Mouse (Mus musculus) intestine, embryonic 14.5 days (tissue): ENCODE data around the gene Scimp. TPM values are rescaled to one million over a fixed set of nuclear protein-coding genes. Genes with fewer than 3 reads are reported as not detected.

Experiments used
- ATAC-seq: fragments of 200-750 bp; cut with Nextera tagmentation; replicated peaks from 2 replicates; pipeline ENCODE4 v1.8.0; 2017; ENCODE audit warnings: low read depth, moderate number of reproducible peaks, moderate TSS enrichment, moderate library complexity; ENCODE audit not compliant: low FRiP score, low TSS enrichment
- DNase-seq: peaks from one replicate; pipeline ENCODE4 v3.0.0-alpha.2; 2018; ENCODE audit warnings: low spot score
- H3K27ac ChIP-seq: fragments of 300-500 bp; sonication (generic); 2 replicates; pipeline ENCODE4 v1.5.1; 2014; ENCODE audit warnings: low read depth, mild to moderate bottlenecking, control low read depth
- H3K27me3 ChIP-seq: fragments of 300-500 bp; sonication (generic); replicated peaks from 2 replicates; pipeline ENCODE4 v1.6.1; 2014; ENCODE audit warnings: low read length, control low read depth; ENCODE audit not compliant: control insufficient read depth, insufficient read depth
- H3K36me3 ChIP-seq: fragments of 300-500 bp; sonication (generic); 2 replicates; pipeline ENCODE4 v1.6.1; 2014; ENCODE audit warnings: low read length, control low read depth; ENCODE audit not compliant: control insufficient read depth, insufficient read depth
- H3K4me1 ChIP-seq: fragments of 300-500 bp; sonication (generic); replicated peaks from 2 replicates; pipeline ENCODE4 v1.6.1; 2014; ENCODE audit warnings: low read length, control low read depth, mixed read lengths; ENCODE audit not compliant: control insufficient read depth, insufficient read depth
- H3K4me2 ChIP-seq: fragments of 300-500 bp; sonication (generic); 2 replicates; pipeline ENCODE4 v1.6.1; 2014; ENCODE audit warnings: low read length
- H3K4me3 ChIP-seq: fragments of 300-500 bp; sonication (generic); 2 replicates; pipeline ENCODE4 v1.5.1; 2014; ENCODE audit warnings: low read depth, low read length, control low read depth, mixed read lengths
- H3K9ac ChIP-seq: fragments of 300-500 bp; sonication (generic); 2 replicates; pipeline ENCODE4 v1.6.1; 2014; ENCODE audit warnings: mild to moderate bottlenecking, low read length
- H3K9me3 ChIP-seq: fragments of 300-500 bp; sonication (generic); 2 replicates; pipeline ENCODE4 v1.6.1; 2016; ENCODE audit warnings: low read length, control low read depth; ENCODE audit not compliant: control insufficient read depth
- WGBS: fragments of 180-500 bp; shearing (Covaris S2); extraction: QIAGEN DNeasy Blood & Tissue Kit; methylation state at CpG from one replicate; pipeline ENCODE4 v1.1.7; 2014; 5-methylcytosine and 5-hydroxymethylcytosine counted together
- polyA plus RNA-seq: library from polyadenylated mRNA; unstranded; fragments of >200 nt; fragmentation: Nextera tagmentation; extraction: Ambion mirVana; gene quantifications from 2 replicates; pipeline ENCODE4 v1.2.1, GENCODE M21; 2014

Scimp gene
- polyA plus RNA-seq = 0.40 and 0.45 TPM in 2 replicates

- Histone ChIP-seq H3K9me3 (no peaks in the 10 kb centered on the region), H3K4me1 (no peaks in the 10 kb centered on the region), H3K9ac (no peak within 1 kb of the TSS), H3K4me2 (no peak within 1 kb of the TSS), H3K36me3 (no peaks in the 10 kb centered on the region), H3K27ac (no peak within 1 kb of the TSS), H3K27me3 (no peaks in the 10 kb centered on the region), H3K4me3 (no peak within 1 kb of the TSS)
- DNase-seq (no peak), ATAC-seq (no peak)
- WGBS = 76% methylated on average over 7 of the region's 7 CpGs
Measured at GRCm38 (mm10) chr11:70812365-70812764, at the start of gene Scimp. Scimp (minus strand) TSS chr11:70812586.

GRCm38 (mm10) chr11:70860371-70860770 is 48.0 kb upstream of the Scimp start:
- ATAC-seq = no peak
- DNase-seq = no peak
- H3K27ac ChIP-seq = no peak overlapping the region
- no peak overlapping the region for H3K4me2 ChIP-seq
- H3K4me3 ChIP-seq = no peak overlapping the region
- H3K9me3 ChIP-seq = no peaks in the 10 kb centered on the region
- H3K36me3 ChIP-seq = no peaks in the 10 kb centered on the region
- 100% methylated on average over 1 of the region's 1 CpGs for WGBS
- H3K4me1 ChIP-seq = no peaks in the 10 kb centered on the region
- no peak overlapping the region for H3K9ac ChIP-seq
- no peaks in the 10 kb centered on the region for H3K27me3 ChIP-seq

- H3K27me3 ChIP-seq = no peaks in the 10 kb centered on the region
- peak overlapping the region; percentile 86; the same call in 1 of the 2 replicates for H3K9ac ChIP-seq
- DNase-seq (no peak), ATAC-seq (no peak)
- no peaks in the 10 kb centered on the region for H3K9me3 ChIP-seq
- H3K4me1 ChIP-seq = peaks cover 20% of the 10 kb centered on the region
- H3K4me2 ChIP-seq = peak overlapping the region; percentile 68
- WGBS = 50% methylated on average over 2 of the region's 2 CpGs
- H3K36me3 ChIP-seq = no peaks in the 10 kb centered on the region
- H3K27ac ChIP-seq = no peak overlapping the region
- H3K4me3 ChIP-seq = peak overlapping the region; percentile 75
Measured at GRCm38 (mm10) chr11:70846029-70846428, 33.6 kb upstream of the Scimp start.

GRCm38 (mm10) chr11:70845457-70845978 is 33.1 kb upstream of the Scimp start:
- WGBS = 2% methylated on average over 19 of the region's 19 CpGs
- Histone ChIP-seq H3K4me1 (peaks cover 20% of the 10 kb centered on the region), H3K36me3 (no peaks in the 10 kb centered on the region), H3K9ac (peak overlapping the region; percentile 86), H3K27ac (no peak overlapping the region), H3K27me3 (no peaks in the 10 kb centered on the region), H3K4me3 (peak overlapping the region; percentile 75), H3K4me2 (peak overlapping the region; percentile 68), H3K9me3 (no peaks in the 10 kb centered on the region)
- no peak for DNase-seq
- no peak for ATAC-seq

- Histone ChIP-seq H3K27ac (peak within 1 kb of the TSS; percentile 62), H3K9me3 (no peaks in the 10 kb centered on the region), H3K4me1 (peaks cover 20% of the 10 kb centered on the region), H3K4me3 (peak within 1 kb of the TSS; percentile 75), H3K9ac (peak within 1 kb of the TSS; percentile 86), H3K27me3 (no peaks in the 10 kb centered on the region), H3K36me3 (no peaks in the 10 kb centered on the region), H3K4me2 (peak within 1 kb of the TSS; percentile 68)
- DNase-seq (peak; percentile 99), ATAC-seq (peak; percentile 95)
- 1% methylated on average over 81 of the region's 88 CpGs for WGBS
Measured at GRCm38 (mm10) chr11:70844559-70845456, 32.4 kb upstream of the Scimp start, which contains the start of gene Rabep1. Rabep1 (plus strand) TSS chr11:70844778.

- H3K27ac ChIP-seq = peak overlapping the region; percentile 38
Measured at GRCm38 (mm10) chr11:70843701-70844551, 31.5 kb upstream of the Scimp start.

GRCm38 (mm10) chr11:70842983-70843382 is 30.6 kb upstream of the Scimp start:
- no peak overlapping the region for H3K27ac ChIP-seq
- no peaks in the 10 kb centered on the region for H3K27me3 ChIP-seq
- peaks cover 20% of the 10 kb centered on the region for H3K4me1 ChIP-seq
- no peaks in the 10 kb centered on the region for H3K9me3 ChIP-seq
- ATAC-seq (no peak), DNase-seq (no peak)
- 38% methylated on average over 4 of the region's 4 CpGs for WGBS
- no peak overlapping the region for H3K4me3 ChIP-seq
- H3K4me2 ChIP-seq = no peak overlapping the region
- no peaks in the 10 kb centered on the region for H3K36me3 ChIP-seq
- no peak overlapping the region for H3K9ac ChIP-seq

More at GRCm38 (mm10) chr11:70843701-70844551, 31.5 kb upstream of the Scimp start:
- Histone ChIP-seq H3K4me1 (peaks cover 20% of the 10 kb centered on the region), H3K4me2 (peak overlapping the region; percentile 68), H3K4me3 (peak overlapping the region; percentile 75), H3K36me3 (no peaks in the 10 kb centered on the region), H3K27me3 (no peaks in the 10 kb centered on the region), H3K9ac (peak overlapping the region; percentile 32; the same call in 1 of the 2 replicates), H3K9me3 (no peaks in the 10 kb centered on the region)
- WGBS = 18% methylated on average over 12 of the region's 12 CpGs
- ATAC-seq = peak; percentile 10; the same call in 1 of the 2 replicates
- no peak for DNase-seq

- H3K4me1 ChIP-seq = peaks cover 3% of the 10 kb centered on the region; the same call in 1 of the 2 replicates
- H3K4me2 ChIP-seq = no peak overlapping the region
- H3K27me3 ChIP-seq = no peaks in the 10 kb centered on the region
- DNase-seq = no peak
- no peak overlapping the region for H3K27ac ChIP-seq
- no peak overlapping the region for H3K4me3 ChIP-seq
- 42% methylated on average over 2 of the region's 2 CpGs for WGBS
- ATAC-seq = no peak
- H3K9me3 ChIP-seq = no peaks in the 10 kb centered on the region
- H3K36me3 ChIP-seq = no peaks in the 10 kb centered on the region
- no peak overlapping the region for H3K9ac ChIP-seq
Measured at GRCm38 (mm10) chr11:70838610-70839009, 26.2 kb upstream of the Scimp start.
